Mouse (Mus musculus): ENCODE data around the gene Klc2.
A peak's percentile ranks its signal among the peaks of the same experiment; 100 is the strongest.
"Not testable (repeated sequence)": the region's sequence is repeated elsewhere in the genome, so short reads cannot be mapped to it uniquely, and the experiment has no call there.

Klc2 gene

GRCm38 (mm10) chr19:5098363-5099143 lies 19.8 kb downstream of the Klc2 start, which contains the start of gene Cnih2:
TSS of gene Cnih2 (minus strand) at chr19:5098521.
- peak; percentile 85 for DNase-seq (ENCODE audit: low read depth)

DNA sequence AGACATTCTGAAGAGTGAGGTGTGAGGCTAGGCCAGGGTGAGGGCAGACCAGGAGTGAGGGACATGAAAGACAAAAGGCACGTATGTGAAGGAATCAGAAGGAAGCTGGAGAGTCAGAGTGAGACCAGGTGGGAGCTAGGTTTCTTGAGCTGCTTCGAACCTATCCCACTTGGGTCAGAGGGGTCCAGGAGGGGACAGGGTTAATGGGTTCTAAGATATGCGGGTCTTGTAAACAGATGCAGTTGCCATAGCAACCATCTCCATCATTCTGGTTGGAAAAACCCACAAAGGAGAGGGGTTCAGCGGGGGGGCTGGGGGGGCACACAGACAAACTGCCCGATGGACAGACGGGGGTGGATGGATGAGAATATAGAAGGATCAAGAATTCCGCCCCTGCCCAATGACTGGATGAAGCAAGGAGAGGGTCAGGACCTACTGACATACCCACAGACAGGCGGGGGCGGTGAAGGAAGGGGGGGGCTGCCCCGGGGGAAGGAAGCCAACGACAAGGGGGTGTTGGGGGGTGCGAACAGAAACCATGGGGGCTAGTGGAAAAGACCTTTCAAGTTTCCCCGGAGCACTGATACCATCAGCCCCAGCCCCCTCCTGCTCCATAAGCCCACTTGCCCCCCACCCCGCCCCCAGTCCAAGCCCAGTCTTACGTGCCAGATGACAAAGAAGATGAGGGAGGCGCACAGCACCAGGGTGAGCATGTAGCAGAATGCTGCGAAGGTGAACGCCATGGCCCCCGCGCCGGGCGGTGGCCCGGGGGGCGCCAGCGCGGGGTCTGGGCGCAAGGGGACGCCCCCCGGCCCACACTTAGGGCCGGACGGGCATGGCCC lies 20.6 kb downstream of the Klc2 start:
- DNase-seq (ENCODE audit: low read depth) = peak; percentile 18

DNA sequence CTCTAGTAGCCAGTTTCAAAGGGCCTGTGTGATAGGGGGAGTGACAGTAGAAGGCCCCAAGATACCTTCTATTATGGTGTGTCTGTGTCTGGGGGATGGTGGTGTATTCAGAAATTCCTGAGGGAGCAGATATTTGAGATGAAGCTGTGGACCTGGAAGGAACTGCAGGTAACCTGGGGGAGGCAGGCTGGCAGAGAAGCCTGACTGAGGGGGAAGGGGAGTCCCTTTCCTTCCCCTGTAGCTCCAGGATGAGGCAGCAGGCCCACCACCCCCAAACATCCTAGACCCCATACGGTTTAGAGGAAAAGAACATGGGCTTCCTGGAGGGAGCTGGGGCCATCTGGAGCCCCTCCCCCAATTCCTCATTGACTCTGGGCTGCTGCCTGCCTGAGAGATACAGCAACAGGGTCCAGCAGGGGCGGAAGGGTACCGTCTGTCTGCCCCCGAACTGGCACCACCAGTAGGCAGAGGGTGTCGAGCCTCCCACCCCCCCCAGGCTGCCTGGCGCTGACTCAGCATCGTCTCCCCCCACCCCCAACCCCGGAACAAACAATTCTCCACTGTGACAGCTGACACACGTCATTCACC lies 22.4 kb downstream of the Klc2 start:
- no peak for DNase-seq (ENCODE audit: low read depth)

- DNase-seq (ENCODE audit: low read depth) = peak; percentile 22
Observed at GRCm38 (mm10) chr19:5094746-5095417, 23.5 kb downstream of the Klc2 start.

DNA sequence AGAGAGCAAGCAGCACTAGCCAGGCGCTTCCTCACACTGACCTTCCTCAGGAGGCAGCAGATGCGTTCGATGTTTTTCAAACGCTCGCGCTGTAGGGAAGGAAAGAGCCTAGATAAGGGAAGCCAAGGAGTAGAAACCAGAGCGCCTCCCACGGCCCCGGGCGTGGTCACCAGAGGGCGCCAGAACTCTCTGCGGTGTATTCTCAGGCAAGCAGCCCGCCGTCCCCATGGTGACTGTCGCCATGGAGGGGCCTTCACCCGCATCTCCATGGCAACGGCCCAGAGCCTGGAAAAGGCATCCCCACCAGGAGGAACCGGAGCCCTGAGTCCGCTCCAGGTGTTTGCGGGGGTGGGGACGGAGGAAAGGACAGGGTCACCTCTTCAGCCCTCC lies 24.1 kb downstream of the Klc2 start:
- DNase-seq (ENCODE audit: low read depth) = peak; percentile 95

GRCm38 (mm10) chr19:5093481-5094242 lies 24.7 kb downstream of the Klc2 start:
- no peak for DNase-seq (ENCODE audit: low read depth)

DNA sequence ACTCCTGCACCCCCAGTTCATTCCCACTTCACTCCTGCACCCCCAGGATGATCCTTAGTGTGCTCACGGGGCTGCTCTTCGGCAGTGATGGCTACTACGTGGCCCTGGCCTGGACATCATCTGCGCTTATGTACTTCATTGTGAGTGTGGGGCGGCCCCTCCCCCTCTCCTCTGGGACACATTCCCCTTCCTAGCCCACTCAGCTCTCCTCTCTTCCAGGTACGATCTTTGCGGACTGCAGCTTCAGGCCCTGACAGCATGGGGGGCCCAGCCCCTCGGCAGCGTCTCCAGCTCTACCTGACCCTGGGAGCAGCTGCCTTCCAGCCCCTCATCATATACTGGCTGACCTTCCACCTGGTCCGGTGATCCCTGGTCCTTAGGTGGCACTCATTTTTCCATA lies 26.3 kb downstream of the Klc2 start:
- DNase-seq (ENCODE audit: low read depth) = no peak

GRCm38 (mm10) chr19:5089324-5089723 lies 29.0 kb downstream of the Klc2 start:
- no peak for DNase-seq (ENCODE audit: low read depth)

GRCm38 (mm10) chr19:5087884-5088728 lies 30.3 kb downstream of the Klc2 start, which contains the start of gene Yif1a:
TSS of gene Yif1a (plus strand) at chr19:5088538.
- peak; percentile 99 for DNase-seq (ENCODE audit: low read depth)

GRCm38 (mm10) chr19:5086533-5086932 lies 31.8 kb downstream of the Klc2 start:
- not testable (repeated sequence) for DNase-seq (ENCODE audit: low read depth)

- no peak for DNase-seq (ENCODE audit: low read depth)
Observed at GRCm38 (mm10) chr19:5085145-5085863, 33.1 kb downstream of the Klc2 start, which contains the start of gene Tmem151a. TSS of gene Tmem151a (minus strand) at chr19:5085531.

DNA sequence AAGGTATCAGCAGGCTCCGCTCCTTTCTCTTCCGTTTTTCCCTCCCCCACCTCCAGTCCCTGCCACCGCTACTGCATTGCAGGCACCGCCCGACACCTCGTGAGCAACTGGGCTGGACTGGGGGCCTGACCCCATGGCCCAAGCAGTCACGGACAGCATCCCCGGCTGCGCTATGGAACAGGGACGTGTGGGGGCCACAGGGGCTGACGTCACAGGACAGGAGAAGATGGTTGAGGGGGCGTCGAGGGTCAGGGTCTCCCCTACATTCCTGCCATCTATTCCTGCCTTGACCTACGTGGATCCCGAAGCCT lies 33.6 kb downstream of the Klc2 start:
- DNase-seq (ENCODE audit: low read depth) = no peak

- DNase-seq (ENCODE audit: low read depth) = no peak
Observed at GRCm38 (mm10) chr19:5083961-5084833, 34.2 kb downstream of the Klc2 start.

GRCm38 (mm10) chr19:5082596-5082995 lies 35.8 kb downstream of the Klc2 start:
- DNase-seq (ENCODE audit: low read depth) = no peak

DNA sequence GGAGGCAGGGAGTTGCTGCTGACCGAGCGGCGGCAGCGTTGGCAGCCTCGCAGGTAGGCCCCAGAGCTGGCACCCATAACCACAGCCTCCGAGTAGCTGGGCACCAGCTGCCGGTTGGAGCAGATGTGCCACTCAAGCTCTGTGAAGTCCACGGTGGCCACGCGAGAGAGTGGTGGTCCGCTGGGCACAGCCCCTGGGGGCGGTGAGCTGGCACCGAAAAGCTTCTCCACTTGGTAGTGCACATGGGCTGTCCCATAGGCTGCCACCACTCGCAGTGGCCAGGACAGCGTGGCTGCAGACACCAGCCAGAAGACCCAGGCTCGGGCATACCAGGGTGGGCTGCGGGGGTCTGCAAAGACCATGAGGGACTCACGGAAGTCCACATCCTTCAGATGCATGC lies 36.4 kb downstream of the Klc2 start:
- DNase-seq (ENCODE audit: low read depth) = no peak

DNA sequence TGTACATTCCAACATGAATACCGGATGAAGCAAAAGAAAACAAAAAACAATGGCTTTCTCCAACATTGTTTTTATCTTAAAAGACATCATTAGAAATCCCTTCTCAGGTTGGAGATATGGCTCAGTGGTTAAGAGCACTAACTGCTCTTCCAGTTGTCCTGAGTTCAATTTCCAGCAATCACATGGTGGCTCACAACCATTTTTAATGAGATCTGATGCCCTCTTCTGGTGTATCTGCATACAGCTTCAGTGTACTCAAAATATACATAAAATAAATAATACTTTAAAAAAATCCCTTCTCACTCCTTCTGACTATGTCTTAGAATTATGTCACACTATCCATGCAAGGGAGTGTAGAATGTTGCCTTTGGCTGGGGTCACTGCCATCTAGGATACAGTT lies 39.1 kb downstream of the Klc2 start:
- DNase-seq (ENCODE audit: low read depth) = peak; percentile 57

DNA sequence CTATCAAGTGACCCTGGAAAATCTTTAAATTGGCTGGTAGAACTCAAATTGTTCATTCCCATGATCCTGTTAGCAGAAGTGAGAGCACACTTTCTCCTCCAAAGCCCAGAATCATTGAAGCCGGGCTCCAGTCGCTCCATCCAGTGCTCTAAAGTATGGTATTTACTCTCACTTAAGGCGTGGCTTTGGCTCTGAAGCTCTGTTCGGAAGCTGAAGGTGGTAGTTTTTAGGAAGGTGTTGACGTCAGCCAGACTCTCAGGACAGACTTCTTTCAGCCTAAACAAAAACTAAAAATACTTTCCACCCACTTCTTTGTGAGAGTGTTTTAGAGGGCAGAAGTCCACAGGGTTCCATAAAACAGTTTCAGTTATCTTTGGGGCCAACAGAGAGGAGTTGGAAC lies 44.8 kb downstream of the Klc2 start:
- DNase-seq (ENCODE audit: low read depth) = no peak

GRCm38 (mm10) chr19:5073028-5073427 lies 45.3 kb downstream of the Klc2 start:
- peak; percentile 89 for DNase-seq (ENCODE audit: low read depth)
